Mouse (Mus musculus) liver, adult (tissue): Measurements from ENCODE around the gene Sh3gl1.

Experiments
- GATA4 ChIP-seq: IDR thresholded peaks from 2 replicates; pipeline ENCODE4 v1.6.1; 2014; ENCODE audit warnings: mild to moderate bottlenecking, low read length; ENCODE audit not compliant: insufficient replicate concordance

Sh3gl1 gene

DNA sequence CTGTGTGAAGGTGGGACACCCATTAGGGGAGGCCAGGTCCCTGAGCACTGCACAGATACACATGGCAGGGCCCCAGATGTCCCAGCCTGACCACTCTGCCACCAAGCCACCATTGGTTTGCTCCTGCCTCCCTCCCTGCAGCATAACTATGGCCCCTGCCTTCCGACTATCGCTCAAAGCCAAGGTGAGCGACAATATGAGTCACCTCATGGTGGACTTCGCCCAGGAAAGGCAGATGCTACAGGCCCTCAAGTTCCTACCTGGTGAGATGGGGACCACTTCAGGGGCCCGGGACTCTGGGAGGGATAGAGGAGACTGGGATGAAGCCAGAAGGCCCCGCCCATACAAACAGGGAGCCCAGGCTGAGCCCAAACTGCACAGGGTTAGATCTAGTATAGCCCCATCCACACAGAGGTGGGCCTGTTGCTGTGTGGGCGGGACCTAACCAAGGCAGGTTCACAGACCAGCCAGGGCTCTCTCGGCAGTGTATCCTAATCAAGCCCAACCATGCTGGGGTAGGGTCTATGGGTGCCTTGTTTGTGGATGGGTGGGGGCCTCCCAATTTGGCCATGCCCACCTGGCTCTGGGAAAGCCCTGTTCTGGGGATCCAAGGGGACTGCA, 46.0 kb downstream of the Sh3gl1 start:
- no peak for TF ChIP-seq GATA4

DNA sequence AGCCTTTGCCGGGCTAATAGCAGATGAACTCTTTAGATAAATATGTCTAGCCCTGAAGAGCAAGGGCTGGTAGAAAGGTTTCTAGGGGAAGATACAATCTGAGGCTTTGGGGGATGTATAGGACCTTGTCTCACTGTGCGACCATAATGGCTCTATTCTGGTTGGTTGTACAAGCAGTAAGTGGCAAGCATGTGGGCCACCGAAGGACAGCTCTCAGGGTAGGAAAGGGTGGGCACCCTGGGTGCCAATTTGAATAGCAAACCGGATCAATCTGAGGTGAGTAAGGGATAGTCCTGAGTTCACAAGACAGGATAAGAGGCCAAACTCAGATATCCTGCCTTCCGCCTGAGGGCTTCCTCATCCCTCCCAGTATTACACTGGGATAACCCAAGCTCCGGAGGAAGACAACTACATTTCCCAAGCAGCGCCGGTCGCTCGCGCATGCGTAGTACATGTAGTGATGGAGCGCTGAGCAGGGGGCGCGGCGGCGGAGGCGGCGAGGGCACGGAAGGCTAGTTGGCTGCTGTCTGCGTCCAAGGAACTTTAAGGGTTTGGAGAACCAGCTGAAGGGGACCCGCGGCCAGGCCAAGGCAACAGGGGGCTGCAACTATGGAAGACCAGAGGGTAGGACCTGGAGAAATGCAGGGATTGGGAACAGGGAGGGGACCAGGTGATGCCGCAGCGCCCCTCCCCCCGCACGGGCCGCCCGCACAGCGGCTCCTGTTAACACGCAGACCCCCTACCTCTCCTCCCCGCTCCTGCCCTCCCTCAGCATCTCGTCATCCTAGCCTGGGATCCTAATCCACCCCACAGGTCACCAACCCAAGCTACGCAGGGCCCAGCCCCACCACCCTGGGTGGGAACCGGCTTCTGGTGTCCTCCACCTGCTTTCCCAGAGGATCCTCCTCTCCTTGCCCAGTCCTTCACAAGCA, 50.1 kb downstream of the Sh3gl1 start, which contains the start of gene Fsd1:
Gene Fsd1, plus strand, starts transcription at position 480 of the 932 bp plus-strand sequence.
- no peak for TF ChIP-seq GATA4

DNA sequence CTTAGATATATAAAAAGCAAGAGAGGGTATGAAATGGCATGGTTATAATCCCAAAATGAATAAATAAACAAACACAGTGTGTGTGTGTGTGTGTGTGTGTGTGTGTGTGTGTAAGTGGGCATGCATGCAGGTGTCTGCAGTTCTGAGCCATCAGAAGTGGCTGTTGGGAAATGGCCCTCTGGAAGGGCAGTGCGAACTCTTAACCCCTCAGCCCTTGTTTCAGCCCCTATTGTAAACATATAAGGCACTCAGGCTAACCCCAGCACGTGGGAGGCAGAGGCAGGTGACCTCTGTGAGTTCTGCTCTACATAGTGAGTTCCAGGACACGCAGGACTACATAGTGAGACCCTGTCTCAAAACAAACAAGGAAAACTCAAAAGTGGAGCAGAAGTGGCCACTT, 59.1 kb downstream of the Sh3gl1 start:
- no peak for TF ChIP-seq GATA4

DNA sequence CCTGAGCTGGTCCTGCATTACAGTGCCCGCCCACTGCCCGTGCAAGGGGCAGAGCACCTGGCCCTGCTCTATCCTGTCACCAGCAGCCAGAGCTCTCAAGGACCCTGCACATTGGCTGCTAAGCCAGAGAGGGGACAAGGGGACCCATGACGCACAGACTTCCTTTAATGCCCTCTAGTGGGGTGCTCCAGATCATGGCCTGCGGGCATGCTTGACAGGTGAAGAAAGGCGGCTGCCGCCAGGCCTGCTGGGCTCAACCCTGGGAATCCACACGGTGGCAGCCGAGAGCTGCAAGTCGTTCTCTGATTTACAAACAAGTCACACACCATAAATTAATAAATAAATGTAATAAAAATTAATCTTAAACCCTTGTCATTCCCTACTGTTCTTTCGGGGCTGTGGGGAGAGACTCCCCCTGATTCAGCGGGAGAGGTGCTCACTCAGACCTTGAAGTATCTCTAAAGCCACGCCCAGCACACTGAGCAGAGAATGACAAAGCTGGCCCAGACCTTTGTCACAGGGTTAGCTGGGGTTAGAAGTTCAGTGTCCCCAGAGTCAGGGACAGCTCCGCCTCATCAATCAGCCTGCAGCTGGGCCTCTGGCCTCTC, 60.1 kb downstream of the Sh3gl1 start:
- no peak for TF ChIP-seq GATA4

DNA sequence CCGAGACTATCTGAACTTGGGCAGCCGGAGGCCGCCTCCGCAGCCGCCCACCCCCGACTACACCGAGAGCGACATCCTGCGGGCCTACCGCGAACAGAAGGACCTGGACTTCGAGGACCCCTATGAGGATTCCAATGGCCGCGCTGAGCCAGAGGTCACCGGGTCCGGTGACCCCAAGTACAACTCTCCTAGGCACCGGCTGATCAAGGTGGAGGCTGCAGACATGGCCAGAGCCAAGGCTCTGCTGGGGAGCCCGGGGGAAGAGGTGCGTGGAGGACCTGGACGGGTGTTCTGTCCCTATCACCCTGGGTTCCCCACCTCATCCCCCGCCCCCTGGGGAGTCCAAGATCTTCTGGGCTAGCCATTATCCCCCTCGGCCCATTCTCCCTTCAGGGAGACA, 65.0 kb downstream of the Sh3gl1 start:
- no peak for TF ChIP-seq GATA4

DNA sequence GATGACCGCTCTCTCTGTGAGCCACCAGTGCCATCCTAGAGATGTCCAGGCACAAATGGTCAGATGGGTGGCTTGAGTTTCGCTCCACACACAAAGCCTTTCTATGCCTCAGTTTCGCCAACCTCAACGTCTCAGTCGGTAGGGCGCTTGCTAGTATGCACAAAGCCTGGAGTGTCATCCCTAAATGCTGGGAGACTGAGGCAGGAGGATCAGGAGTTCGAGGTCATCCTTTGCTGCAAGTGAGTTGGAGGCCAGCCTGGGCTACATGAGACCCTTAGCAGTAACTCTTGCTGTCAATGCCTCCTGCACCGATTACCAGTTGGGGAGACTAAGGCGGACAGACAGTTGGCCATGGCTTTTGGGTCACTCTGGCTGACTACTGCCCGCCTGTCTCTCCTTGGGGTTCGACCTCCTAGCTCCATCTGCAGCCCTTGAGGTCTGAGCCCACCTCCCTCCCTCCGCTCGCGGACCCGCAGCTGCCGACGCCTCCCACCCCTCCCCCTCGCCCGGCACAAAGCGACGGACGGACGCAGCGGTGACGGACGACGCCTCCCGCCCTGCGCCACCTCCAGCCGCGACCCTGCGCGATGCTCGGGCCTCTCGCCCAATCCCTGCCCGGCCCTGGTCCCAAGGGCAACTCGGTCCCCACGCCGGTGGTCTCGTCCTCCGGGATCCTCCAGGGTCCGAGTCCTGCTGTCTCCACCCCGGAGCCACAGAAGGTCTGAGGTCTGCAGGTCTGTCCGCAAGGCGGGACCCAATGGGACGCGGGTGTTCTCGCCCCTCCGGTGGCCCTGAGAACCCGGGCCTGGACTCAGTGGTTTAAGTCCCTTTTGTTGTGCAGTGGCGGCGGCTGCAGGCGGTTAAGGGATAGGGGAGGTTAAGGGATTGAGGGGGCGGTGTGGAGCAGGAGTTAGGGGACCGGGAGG, 66.2 kb downstream of the Sh3gl1 start, which contains the start of gene Shd:
Gene Shd, plus strand, starts transcription at position 502 of the 926 bp plus-strand sequence.
- TF ChIP-seq GATA4: no peak

DNA sequence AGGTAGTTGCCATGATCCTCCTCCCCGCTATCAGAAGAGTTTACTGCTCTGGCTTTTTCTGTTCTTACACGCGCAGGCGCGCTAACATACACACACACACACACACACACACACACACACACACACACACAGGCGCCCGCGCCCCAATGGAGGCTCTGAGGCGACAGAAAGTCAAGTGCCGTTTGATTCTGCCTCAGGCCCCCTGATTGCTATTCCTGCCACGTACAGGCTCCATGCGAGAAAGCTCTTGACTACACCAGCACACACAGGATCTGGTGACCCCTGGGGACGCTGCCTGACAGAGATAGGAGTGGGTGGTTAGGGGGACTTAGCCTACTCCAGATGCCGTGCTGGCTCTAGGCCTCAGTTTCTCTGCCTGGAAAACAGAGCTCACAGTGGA, 66.9 kb downstream of the Sh3gl1 start:
- TF ChIP-seq GATA4: no peak

DNA sequence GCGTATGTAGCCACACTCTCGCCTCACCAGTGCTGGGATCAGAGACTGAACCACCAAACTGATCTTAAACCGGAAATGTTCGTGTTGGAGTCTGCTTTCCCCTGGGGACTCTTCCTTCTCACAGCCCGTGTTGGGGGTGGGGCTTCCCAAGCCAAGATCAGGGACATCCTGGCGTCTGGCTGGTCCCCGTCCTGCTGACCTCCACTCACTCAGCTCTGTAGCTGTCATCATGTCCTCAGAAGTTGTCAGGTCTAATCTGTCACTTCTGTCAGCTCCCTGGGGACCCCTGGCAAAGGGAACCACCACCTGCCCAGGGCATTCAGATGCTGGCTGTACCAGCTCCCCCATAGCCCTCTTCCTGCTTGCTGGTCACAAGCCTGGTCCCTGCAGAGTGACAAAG, 68.2 kb downstream of the Sh3gl1 start:
- TF ChIP-seq GATA4: no peak

DNA sequence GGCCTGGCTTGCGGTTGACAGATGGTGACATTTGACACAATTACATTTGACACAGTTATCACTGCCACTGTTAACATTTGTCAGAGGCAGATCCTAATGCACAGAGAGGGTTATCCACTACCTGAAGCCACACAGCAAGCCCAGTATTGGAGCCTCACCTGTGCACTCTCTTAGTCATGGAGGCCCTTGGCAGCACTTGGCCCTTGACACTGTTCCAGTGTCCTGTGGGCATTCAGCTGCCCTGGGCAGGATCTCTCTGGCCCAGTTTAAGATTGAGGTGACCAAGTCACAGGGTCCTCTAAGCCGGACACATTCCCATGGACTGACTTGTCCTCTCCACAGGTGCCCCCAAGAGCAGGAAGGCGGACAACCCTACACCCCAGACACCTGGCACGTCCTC, 69.2 kb downstream of the Sh3gl1 start:
- no peak for TF ChIP-seq GATA4
